Mouse (Mus musculus) spleen, adult 2 months (tissue): ENCODE data around the gene Clec12b. TPM values are rescaled to one million over a fixed set of nuclear protein-coding genes. Genes with fewer than 3 reads are reported as not detected.
A peak's percentile ranks its signal among the peaks of the same experiment; 100 is the strongest.

Experiments
- DNase-seq, 2 experiments: peaks; one replicate each; pipeline versions ENCODE4 v3.0.0 to v3.0.0-alpha.2; 2012 to 2021; ENCODE audit warnings: low spot score in 2 of 2, low read depth in 1 of 2
- H3K27ac ChIP-seq: fragments of 200-500 bp; 2 replicates; pipeline ENCODE4 v1.5.1; 2012; ENCODE audit warnings: low read length, inconsistent platforms; ENCODE audit not compliant: insufficient read depth
- H3K27me3 ChIP-seq: fragments of 200-500 bp; 2 replicates; pipeline ENCODE4 v1.6.1; 2012; ENCODE audit warnings: mild to moderate bottlenecking, moderate library complexity, low read length, inconsistent platforms; ENCODE audit not compliant: control insufficient read depth, insufficient read depth
- H3K36me3 ChIP-seq: fragments of 200-500 bp; 2 replicates; pipeline ENCODE4 v1.6.1; 2012; ENCODE audit warnings: mild to moderate bottlenecking, low read length, inconsistent platforms; ENCODE audit not compliant: control insufficient read depth, insufficient read depth
- H3K4me1 ChIP-seq: fragments of 200-500 bp; 2 replicates; pipeline ENCODE4 v1.6.1; 2011; ENCODE audit warnings: inconsistent platforms; ENCODE audit not compliant: control insufficient read depth, insufficient read depth, insufficient read length
- H3K4me3 ChIP-seq: fragments of 200-500 bp; 2 replicates; pipeline ENCODE4 v1.5.1; 2011; ENCODE audit warnings: mild to moderate bottlenecking, inconsistent platforms; ENCODE audit not compliant: insufficient read depth, insufficient read length; ENCODE audit errors: extremely low read depth
- CTCF ChIP-seq: fragments of 200-500 bp; IDR thresholded peaks from 2 replicates; pipeline ENCODE4 v1.5.1; 2011; ENCODE audit warnings: mild to moderate bottlenecking, inconsistent platforms; ENCODE audit not compliant: insufficient read depth, insufficient read length, insufficient replicate concordance; ENCODE audit errors: extremely low read depth
- POLR2A ChIP-seq: fragments of 200-500 bp; IDR thresholded peaks from 2 replicates; pipeline ENCODE4 v1.6.1; 2011; ENCODE audit warnings: low read depth, low read length, inconsistent platforms
- WGBS: fragments of 180-500 bp; shearing (Covaris S2); methylation state at CpG from one replicate; pipeline ENCODE4 v1.1.7; 2018; 5-methylcytosine and 5-hydroxymethylcytosine counted together
- polyA plus RNA-seq: library from polyadenylated mRNA; depleted of rRNA; stranded (reverse); fragments of >200 nt; gene quantifications from 2 replicates; pipeline ENCODE4 v1.2.3, GENCODE M21; 2012; rRNA removed

Clec12b gene
- polyA plus RNA-seq, 1 experiment = not detected

GRCm38 (mm10) chr6:129331610-129332009 is 54.1 kb downstream of the Clec12b start, which contains the start of gene 4922502D21Rik:
TSS of gene 4922502D21Rik (minus strand) at chr6:129331796.
- WGBS = 50% methylated on average over 11 of the region's 11 CpGs
- Histone ChIP-seq H3K4me3 (no peak within 1 kb of the TSS), H3K27ac (no peak within 1 kb of the TSS), H3K27me3 (no peaks in the 10 kb centered on the region), H3K36me3 (no peaks in the 10 kb centered on the region), H3K4me1 (no peaks in the 10 kb centered on the region; the same call in 1 of the 2 replicates)
- no peak for DNase-seq
- TF ChIP-seq CTCF = no peak
- TF ChIP-seq POLR2A = no peak

GRCm38 (mm10) chr6:129326568-129327150 is 59.0 kb downstream of the Clec12b start:
- TF ChIP-seq CTCF (no peak), POLR2A (no peak)
- Histone ChIP-seq H3K4me1 (no peaks in the 10 kb centered on the region), H3K36me3 (no peaks in the 10 kb centered on the region), H3K4me3 (no peak overlapping the region), H3K27me3 (no peaks in the 10 kb centered on the region), H3K27ac (no peak overlapping the region)
- WGBS = 33% methylated on average over 13 of the region's 13 CpGs
- DNase-seq = peak in 1 of 2 experiments; percentile 39

DNA sequence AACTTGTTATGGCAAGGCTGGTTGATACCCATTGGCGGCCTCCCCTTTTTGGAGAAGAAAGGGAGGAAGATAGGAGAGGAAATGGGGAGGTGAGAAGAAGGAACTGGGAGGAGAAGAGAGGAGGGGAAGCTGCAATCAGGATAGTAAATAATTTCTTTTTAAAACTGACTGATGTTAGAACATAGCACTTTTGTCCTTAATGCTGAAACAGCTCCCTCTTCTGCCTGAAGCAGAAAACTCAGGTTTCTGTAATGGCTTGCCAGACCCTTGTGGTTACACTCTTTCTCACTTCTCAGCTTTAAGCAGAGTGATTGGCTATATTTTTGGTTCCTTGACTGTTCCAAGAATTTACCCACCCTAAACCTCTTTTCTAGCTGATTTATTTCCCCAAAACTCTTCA is 59.7 kb downstream of the Clec12b start:
- Histone ChIP-seq H3K27ac (no peak overlapping the region), H3K36me3 (no peaks in the 10 kb centered on the region), H3K4me1 (no peaks in the 10 kb centered on the region), H3K4me3 (no peak overlapping the region), H3K27me3 (no peaks in the 10 kb centered on the region)
- DNase-seq = peak in 1 of 2 experiments; percentile 17
- TF ChIP-seq POLR2A (no peak), CTCF (no peak)
- 33% methylated on average over 1 of the region's 1 CpGs for WGBS

Other genes starting within 250 kb of the Clec12b start
- 47.0 and 47.4 TPM in 2 replicates for gene Clec2d, start 205.3 kb downstream of the Clec12b start, polyA plus RNA-seq
- gene Cd69, start 110.4 kb downstream of the Clec12b start, polyA plus RNA-seq = 4.4 and 5.0 TPM in 2 replicates
- not detected in 2 replicates for gene 4922502D21Rik, start 54.1 kb downstream of the Clec12b start, polyA plus RNA-seq
- gene Clec12a, start 43.2 kb downstream of the Clec12b start, polyA plus RNA-seq = 5.3 and 6.8 TPM in 2 replicates
- gene Clec1b, start 11.4 kb upstream of the Clec12b start, polyA plus RNA-seq = 5.5 and 9.6 TPM in 2 replicates
- 5.4 and 8.7 TPM in 2 replicates for gene Clec9a, start 23.0 kb upstream of the Clec12b start, polyA plus RNA-seq
- gene Clec1a, start 66.1 kb upstream of the Clec12b start, polyA plus RNA-seq = 0.47 and 0.51 TPM in 2 replicates
- 0.06 and 0.08 TPM in 2 replicates for gene Olr1, start 121.3 kb upstream of the Clec12b start, polyA plus RNA-seq
- gene Tmem52b, start 126.7 kb upstream of the Clec12b start, polyA plus RNA-seq = not detected in 2 replicates
- 17.6 and 19.9 TPM in 2 replicates for gene Gabarapl1, start 147.3 kb upstream of the Clec12b start, polyA plus RNA-seq
- gene Klre1, start 192.0 kb upstream of the Clec12b start, polyA plus RNA-seq = 1.6 and 2.6 TPM in 2 replicates
- 1.2 and 2.5 TPM in 2 replicates for gene Klrd1, start 205.9 kb upstream of the Clec12b start, polyA plus RNA-seq
- gene Klrk1, start 238.0 kb upstream of the Clec12b start, polyA plus RNA-seq = 1.1 and 2.1 TPM in 2 replicates